8 mouse cellular contexts compared by ENCODE assay signal in genomic region chr5:140705501-140706171, GRCm38 (mm10). TPM values are rescaled to one million over a fixed set of nuclear protein-coding genes. Genes with fewer than 3 reads are reported as not detected.
DNase-seq lines count a peak whose midpoint lies in the region; ATAC-seq and TF ChIP-seq lines count a peak whose summit lies in the region.

No protein-coding gene starts in this region.

- WGBS in heart, embryonic 10.5 days: 58% methylated on average over 7 of the region's 7 CpGs
- WGBS in midbrain, embryonic 16.5 days: 67% methylated on average over 7 of the region's 7 CpGs

- H3K4me2 ChIP-seq in midbrain, embryonic 16.5 days (ENCODE audit: low read length): peak overlapping the region; percentile 90

- peak overlapping the region; percentile 81 to 86 for H3K4me3 ChIP-seq in ES-E14 (ENCODE audit: insufficient read depth in 1 of 2, low read depth in 1 of 2, low read length in 2 of 2, poor library complexity in 1 of 2, severe bottlenecking in 1 of 2)
- H3K4me3 ChIP-seq in heart, embryonic 10.5 days: peak overlapping the region; percentile 74
- peak overlapping the region; percentile 72 for H3K4me3 ChIP-seq in midbrain, embryonic 16.5 days (ENCODE audit: low read depth, low read length)

- peak; percentile 60 for DNase-seq in cerebellum, adult 11-12 months
- DNase-seq in cerebellum, postnatal 25 days: no peak
- no peak for DNase-seq in ES-E14 (ENCODE audit: low read depth, low spot score)
- no peak for DNase-seq in heart, embryonic 10.5 days (ENCODE audit: low spot score)
- peak; percentile 6 to 14 for DNase-seq in kidney, postnatal 36 days
- no peak for DNase-seq in urinary bladder, postnatal 14 days (ENCODE audit: low spot score)

- H3K9ac ChIP-seq in ES-E14 (ENCODE audit: insufficient read depth, low read depth, low read length, poor library complexity, severe bottlenecking): peak overlapping the region; percentile 83
- peak overlapping the region; percentile 76 for H3K9ac ChIP-seq in midbrain, embryonic 16.5 days (ENCODE audit: low read depth, low read length)

- H3K9me3 ChIP-seq in ES-E14 (ENCODE audit: control insufficient read depth, insufficient read depth, low read depth, low read length): no peaks in the 10 kb centered on the region
- H3K9me3 ChIP-seq in heart, embryonic 10.5 days: no peaks in the 10 kb centered on the region
- no peaks in the 10 kb centered on the region for H3K9me3 ChIP-seq in midbrain, embryonic 16.5 days (replicated peaks; ENCODE audit: control insufficient read depth, low read length, poor library complexity, severe bottlenecking)

- in situ Hi-C loops in ES-E14 (cut with MboI; ENCODE audit: low sequenced_read_pairs in 2 of 2, unreplicated experiment in 2 of 2): no loop called here

- no peaks in the 10 kb centered on the region; a peak in 1 of 4 replicates for H3K4me1 ChIP-seq in ES-E14 (ENCODE audit: control insufficient read depth in 2 of 2, insufficient read depth in 2 of 2, low read length in 2 of 2, poor library complexity in 1 of 2)
- H3K4me1 ChIP-seq in heart, embryonic 10.5 days: peaks cover 34% of the 10 kb centered on the region
- peaks cover 28% of the 10 kb centered on the region for H3K4me1 ChIP-seq in midbrain, embryonic 16.5 days (ENCODE audit: control insufficient read depth, insufficient read depth, low read length)

- ATAC-seq in midbrain, embryonic 16.5 days: no peak
- ATAC-seq in activated CD4-positive, CD25-positive, alpha-beta regulatory T cell, adult 4 months: no peak

- no peaks in the 10 kb centered on the region for H3K27me3 ChIP-seq in heart, embryonic 10.5 days (ENCODE audit: insufficient read depth, poor library complexity, severe bottlenecking)
- H3K27me3 ChIP-seq in midbrain, embryonic 16.5 days (ENCODE audit: control insufficient read depth, insufficient read depth, low read depth, low read length): no peaks in the 10 kb centered on the region

- peaks cover 10% of the 10 kb centered on the region for H3K36me3 ChIP-seq in ES-E14 (ENCODE audit: control insufficient read depth, insufficient read depth, low read length, poor library complexity, severe bottlenecking)
- H3K36me3 ChIP-seq in heart, embryonic 10.5 days: peaks cover 31% of the 10 kb centered on the region
- peaks cover 12% of the 10 kb centered on the region for H3K36me3 ChIP-seq in midbrain, embryonic 16.5 days (ENCODE audit: control insufficient read depth, insufficient read depth, low read length)

- H3K27ac ChIP-seq in ES-E14 (ENCODE audit: insufficient read depth, low read depth, low read length, poor library complexity, severe bottlenecking): peak overlapping the region; percentile 62
- H3K27ac ChIP-seq in heart, embryonic 10.5 days: peak overlapping the region; percentile 95
- H3K27ac ChIP-seq in midbrain, embryonic 16.5 days (ENCODE audit: low read length): peak overlapping the region; percentile 80

TF ChIP-seq in ES-E14, 5 proteins besides CTCF, POLR2A, EP300 and RAD21:
- TF ChIP-seq CHD2 (IDR thresholded peaks at IDR 0.05; ENCODE audit: low read depth, low read length): no peak

RNA-seq across cellular contexts. Expression of gene Brat1, which starts 0.8 kb away (rescaled TPM):
- total RNA-seq in ES-E14 (2012; rRNA removed): 19.4 and 21.2 TPM in 2 replicates
- polyA plus RNA-seq in heart, embryonic 10.5 days (2016; fragmentation: Nextera tagmentation; extraction: Ambion mirVana): 18.6 and 19.1 TPM in 2 replicates
- 21.8 and 24.8 TPM in 2 replicates for polyA plus RNA-seq in midbrain, embryonic 16.5 days (2015; fragmentation: Nextera tagmentation; extraction: Ambion mirVana)
- 10 to 100 TPM; 10.3 to 15.2 TPM for polyA plus RNA-seq in activated CD4-positive, CD25-positive, alpha-beta regulatory T cell, adult 4 months (2017; shearing (Covaris generic))

RNA-seq across cellular contexts. Expression of gene Iqce, which starts 3.5 kb away (rescaled TPM):
- 9.9 and 14.7 TPM in 2 replicates for total RNA-seq in ES-E14 (2012; rRNA removed)
- 11.4 and 17.9 TPM in 2 replicates for polyA plus RNA-seq in heart, embryonic 10.5 days (2016; fragmentation: Nextera tagmentation; extraction: Ambion mirVana)
- 30.5 and 31.5 TPM in 2 replicates for polyA plus RNA-seq in midbrain, embryonic 16.5 days (2015; fragmentation: Nextera tagmentation; extraction: Ambion mirVana)
- 10 to 100 TPM; 16.8 to 21.2 TPM for polyA plus RNA-seq in activated CD4-positive, CD25-positive, alpha-beta regulatory T cell, adult 4 months (2017; shearing (Covaris generic))

RNA-seq across cellular contexts. Expression of gene Amz1, which starts 18.3 kb away (rescaled TPM):
- 5.3 and 5.6 TPM in 2 replicates for total RNA-seq in ES-E14 (2012; rRNA removed)
- 0.55 and 1.2 TPM in 2 replicates for polyA plus RNA-seq in heart, embryonic 10.5 days (2016; fragmentation: Nextera tagmentation; extraction: Ambion mirVana)
- 5.7 and 11.6 TPM in 2 replicates for polyA plus RNA-seq in midbrain, embryonic 16.5 days (2015; fragmentation: Nextera tagmentation; extraction: Ambion mirVana)
- under 1 TPM in 1 of 2 experiments, not detected in 1; 0.17 TPM for polyA plus RNA-seq in activated CD4-positive, CD25-positive, alpha-beta regulatory T cell, adult 4 months (2017; shearing (Covaris generic))

RNA-seq across cellular contexts. Expression of gene Ttyh3, which starts 56.8 kb away (rescaled TPM):
- total RNA-seq in ES-E14 (2012; rRNA removed): 14.9 and 18.6 TPM in 2 replicates
- polyA plus RNA-seq in heart, embryonic 10.5 days (2016; fragmentation: Nextera tagmentation; extraction: Ambion mirVana): 23.5 and 32.9 TPM in 2 replicates
- 56.0 and 61.5 TPM in 2 replicates for polyA plus RNA-seq in midbrain, embryonic 16.5 days (2015; fragmentation: Nextera tagmentation; extraction: Ambion mirVana)
- polyA plus RNA-seq in activated CD4-positive, CD25-positive, alpha-beta regulatory T cell, adult 4 months (2017; shearing (Covaris generic)): 1 to 10 TPM; 5.2 to 5.6 TPM

Comparison
In these comparisons a context has a peak if more than half of its experiments do, and no peak if none do; other contexts are left out.
1. DNase-seq: peak in cerebellum, adult 11-12 months (single experiment) and kidney, postnatal 36 days (2 of 2); none in cerebellum, postnatal 25 days (0 of 2), ES-E14 (single experiment), heart, embryonic 10.5 days (single experiment) and urinary bladder, postnatal 14 days (single experiment).
2. Peak in every context shown above with its lines, with median percentiles within 50 percentile points of each other: H3K27ac ChIP-seq and H3K4me3 ChIP-seq.